Mouse (Mus musculus) megakaryocyte, embryonic 14.5 days (primary cell): ENCODE measurements around the gene Ociad2.

Source experiments
- FLI1 ChIP-seq: IDR thresholded peaks from 2 replicates; pipeline ENCODE4 v1.6.1; 2012; ENCODE audit warnings: low read length, inconsistent platforms, mixed read lengths
- GATA1 ChIP-seq: IDR thresholded peaks from 3 replicates; pipeline ENCODE4 v1.6.1; 2012; ENCODE audit warnings: mixed read lengths, low read length, inconsistent platforms, borderline replicate concordance

- no peak for TF ChIP-seq FLI1
- no peak for TF ChIP-seq GATA1
These were observed 26.2 kb downstream of the Ociad2 start for GRCm38 (mm10) chr5:73314654-73315053.
